In genomic region chr12:79891942-79892341, GRCm38 (mm10) we compare ENCODE assay signal across 21 mouse cellular contexts.
DNase-seq lines count a peak whose midpoint lies in the region; ATAC-seq and TF ChIP-seq lines count a peak whose summit lies in the region.
"Had no signal": no experiment of that assay in that cellular context is flagged by ENCODE, and none has a peak within 500 bp of the region (broad histone marks: within the 10 kb centered on the region; RNA-seq: fewer than 3 reads in every experiment).

No protein-coding gene starts in this region.

- TF ChIP-seq POLR2A in lung, adult 2 months (IDR thresholded peaks at IDR 0.05; ENCODE audit: borderline replicate concordance, extremely low read depth, low read depth, low read length) = no peak

- no peaks in the 10 kb centered on the region for H3K9me3 ChIP-seq in forebrain, embryonic 10.5 days
- no peaks in the 10 kb centered on the region for H3K9me3 ChIP-seq in forebrain, embryonic 12.5 days
- H3K9me3 ChIP-seq in heart, embryonic 10.5 days = no peaks in the 10 kb centered on the region
- H3K9me3 ChIP-seq in heart, embryonic 12.5 days (replicated peaks) = no peaks in the 10 kb centered on the region
- H3K9me3 ChIP-seq in lung, postnatal 0 days (ENCODE audit: low read length) = no peaks in the 10 kb centered on the region
- H3K9me3 ChIP-seq: embryonic facial prominence, embryonic 13.5 days; intestine, embryonic 15.5 days; limb, embryonic 13.5 days; liver, embryonic 13.5 days; neural tube, embryonic 15.5 days; stomach, embryonic 15.5 days had no signal

- H3K27ac ChIP-seq in forebrain, embryonic 10.5 days = peak overlapping the region; percentile 40; the same call in 1 of the 2 replicates
- no peak overlapping the region for H3K27ac ChIP-seq in forebrain, embryonic 12.5 days
- H3K27ac ChIP-seq in heart, embryonic 10.5 days = 0 out of 2 replicates have a peak overlapping the region, but pooled peaks have one; percentile 0
- no peak overlapping the region for H3K27ac ChIP-seq in heart, embryonic 12.5 days (ENCODE audit: poor library complexity, severe bottlenecking)
- H3K27ac ChIP-seq in lung, postnatal 0 days (ENCODE audit: low read length) = no peak overlapping the region
- H3K27ac ChIP-seq: liver, embryonic 13.5 days; neural tube, embryonic 15.5 days had no signal

- ATAC-seq in forebrain, embryonic 12.5 days (ENCODE audit: low FRiP score) = no peak
- ATAC-seq in heart, embryonic 12.5 days (ENCODE audit: insufficient number of reproducible peaks, low FRiP score) = no peak
- no peak for ATAC-seq in lung, postnatal 0 days
- ATAC-seq: intestine, embryonic 15.5 days; Patski had no signal

- TF ChIP-seq CTCF in lung, adult 2 months (IDR thresholded peaks at IDR 0.05; ENCODE audit: insufficient read depth, low read length) = no peak
- no peak for TF ChIP-seq CTCF in lung, postnatal 0 days (IDR thresholded peaks at IDR 0.05)

- no peak for DNase-seq in forebrain, embryonic 10.5 days (ENCODE audit: extremely low spot score, low spot score)
- peak; percentile 51 for DNase-seq in heart, embryonic 10.5 days (ENCODE audit: low spot score)
- DNase-seq in lung, adult 2 months = peak; percentile 14
- DNase-seq in lung, postnatal 0 days (ENCODE audit: low spot score) = no peak
- peak; percentile 29 to 54 for DNase-seq in heart, postnatal 14 days
- DNase-seq in thymus, postnatal 4 days = no peak
- DNase-seq: adrenal gland, postnatal 25 days; cerebellum, adult 11-12 months; cerebellum, postnatal 14 days; liver, embryonic 13.5 days; lung, postnatal 10 days; midbrain, embryonic 14.5 days; right cerebral cortex, postnatal 14 days had no signal

- H3K27me3 ChIP-seq in forebrain, embryonic 10.5 days (ENCODE audit: poor library complexity, severe bottlenecking) = no peaks in the 10 kb centered on the region
- H3K27me3 ChIP-seq in forebrain, embryonic 12.5 days = no peaks in the 10 kb centered on the region
- H3K27me3 ChIP-seq in heart, embryonic 10.5 days (ENCODE audit: insufficient read depth, poor library complexity, severe bottlenecking) = no peaks in the 10 kb centered on the region
- H3K27me3 ChIP-seq in heart, embryonic 12.5 days (replicated peaks) = no peaks in the 10 kb centered on the region
- H3K27me3 ChIP-seq in lung, postnatal 0 days (replicated peaks; ENCODE audit: insufficient read depth, low read length) = no peaks in the 10 kb centered on the region
- H3K27me3 ChIP-seq: embryonic facial prominence, embryonic 13.5 days; intestine, embryonic 15.5 days; limb, embryonic 13.5 days; liver, embryonic 13.5 days; neural tube, embryonic 15.5 days; Patski; stomach, embryonic 15.5 days had no signal

- H3K36me3 ChIP-seq in forebrain, embryonic 10.5 days (replicated peaks) = no peaks in the 10 kb centered on the region
- no peaks in the 10 kb centered on the region for H3K36me3 ChIP-seq in forebrain, embryonic 12.5 days (replicated peaks)
- no peaks in the 10 kb centered on the region for H3K36me3 ChIP-seq in heart, embryonic 10.5 days
- H3K36me3 ChIP-seq in heart, embryonic 12.5 days = no peaks in the 10 kb centered on the region
- no peaks in the 10 kb centered on the region for H3K36me3 ChIP-seq in lung, postnatal 0 days (ENCODE audit: insufficient read depth, low read length)
- H3K36me3 ChIP-seq: embryonic facial prominence, embryonic 13.5 days; intestine, embryonic 15.5 days; limb, embryonic 13.5 days; liver, embryonic 13.5 days; neural tube, embryonic 15.5 days; stomach, embryonic 15.5 days had no signal

- H3K4me2 ChIP-seq in forebrain, embryonic 12.5 days = no peak overlapping the region
- no peak overlapping the region for H3K4me2 ChIP-seq in heart, embryonic 12.5 days
- no peak overlapping the region for H3K4me2 ChIP-seq in lung, postnatal 0 days (replicated peaks; ENCODE audit: low read depth, low read length)
- H3K4me2 ChIP-seq: embryonic facial prominence, embryonic 13.5 days; intestine, embryonic 15.5 days; limb, embryonic 13.5 days; liver, embryonic 13.5 days; neural tube, embryonic 15.5 days; stomach, embryonic 15.5 days had no signal

- H3K9ac ChIP-seq in forebrain, embryonic 12.5 days = no peak overlapping the region
- H3K9ac ChIP-seq in heart, embryonic 12.5 days = no peak overlapping the region
- no peak overlapping the region for H3K9ac ChIP-seq in lung, postnatal 0 days (replicated peaks; ENCODE audit: low read depth)
- H3K9ac ChIP-seq: embryonic facial prominence, embryonic 13.5 days; intestine, embryonic 15.5 days; limb, embryonic 13.5 days; liver, embryonic 13.5 days; neural tube, embryonic 15.5 days; stomach, embryonic 15.5 days had no signal

- 84% methylated on average over 4 of the region's 4 CpGs for WGBS in forebrain, embryonic 10.5 days
- WGBS in forebrain, embryonic 12.5 days = 76% methylated on average over 4 of the region's 4 CpGs
- WGBS in heart, embryonic 10.5 days = 71% methylated on average over 4 of the region's 4 CpGs
- 76% methylated on average over 4 of the region's 4 CpGs for WGBS in heart, embryonic 12.5 days
- 58% methylated on average over 4 of the region's 4 CpGs for WGBS in lung, adult 2 months
- WGBS in lung, postnatal 0 days = 62% methylated on average over 4 of the region's 4 CpGs

- intact Hi-C loops in heart, postnatal 14 days (cut with DNase I) = no loop called here

- peaks cover 60% of the 10 kb centered on the region for H3K4me1 ChIP-seq in forebrain, embryonic 10.5 days
- peaks cover 29% of the 10 kb centered on the region for H3K4me1 ChIP-seq in forebrain, embryonic 12.5 days
- H3K4me1 ChIP-seq in heart, embryonic 10.5 days = peaks cover 29% of the 10 kb centered on the region
- H3K4me1 ChIP-seq in heart, embryonic 12.5 days (replicated peaks) = peaks cover 25% of the 10 kb centered on the region
- peaks cover 8% of the 10 kb centered on the region for H3K4me1 ChIP-seq in lung, adult 2 months (ENCODE audit: control insufficient read depth, insufficient read depth, low read length)
- peaks cover 13% of the 10 kb centered on the region; the same call in 1 of the 2 replicates for H3K4me1 ChIP-seq in lung, postnatal 0 days (ENCODE audit: insufficient read depth, low read depth, low read length)
- H3K4me1 ChIP-seq: liver, embryonic 13.5 days had no signal

- TF ChIP-seq EP300 in lung, postnatal 0 days (IDR thresholded peaks at IDR 0.05) = no peak

- no peak overlapping the region for H3K4me3 ChIP-seq in forebrain, embryonic 10.5 days
- no peak overlapping the region for H3K4me3 ChIP-seq in forebrain, embryonic 12.5 days (replicated peaks)
- H3K4me3 ChIP-seq in heart, embryonic 10.5 days = no peak overlapping the region
- no peak overlapping the region for H3K4me3 ChIP-seq in heart, embryonic 12.5 days
- H3K4me3 ChIP-seq in lung, adult 2 months (replicated peaks; ENCODE audit: extremely low read depth, low read depth, low read length) = no peak overlapping the region
- no peak overlapping the region for H3K4me3 ChIP-seq in lung, postnatal 0 days (ENCODE audit: low read depth, low read length)
- H3K4me3 ChIP-seq: embryonic facial prominence, embryonic 13.5 days; intestine, embryonic 15.5 days; limb, embryonic 13.5 days; liver, embryonic 13.5 days; neural tube, embryonic 15.5 days; stomach, embryonic 15.5 days had no signal

Comparison
In these comparisons a context has a peak if more than half of its experiments do, and no peak if none do; other contexts are left out.
1. DNase-seq: peak in heart, embryonic 10.5 days (single experiment), lung, adult 2 months (single experiment) and heart, postnatal 14 days (2 of 2); none in forebrain, embryonic 10.5 days (single experiment), lung, postnatal 0 days (single experiment) and thymus, postnatal 4 days (single experiment).
2. H3K27ac ChIP-seq: peak in forebrain, embryonic 10.5 days (single experiment) and heart, embryonic 10.5 days (single experiment); none in forebrain, embryonic 12.5 days (single experiment), heart, embryonic 12.5 days (single experiment) and lung, postnatal 0 days (single experiment).